Mouse (Mus musculus): Measurements from ENCODE around the gene Akt2.
"Not testable (repeated sequence)": the region's sequence is repeated elsewhere in the genome, so short reads cannot be mapped to it uniquely, and the experiment has no call there.

Gene Akt2

DNA sequence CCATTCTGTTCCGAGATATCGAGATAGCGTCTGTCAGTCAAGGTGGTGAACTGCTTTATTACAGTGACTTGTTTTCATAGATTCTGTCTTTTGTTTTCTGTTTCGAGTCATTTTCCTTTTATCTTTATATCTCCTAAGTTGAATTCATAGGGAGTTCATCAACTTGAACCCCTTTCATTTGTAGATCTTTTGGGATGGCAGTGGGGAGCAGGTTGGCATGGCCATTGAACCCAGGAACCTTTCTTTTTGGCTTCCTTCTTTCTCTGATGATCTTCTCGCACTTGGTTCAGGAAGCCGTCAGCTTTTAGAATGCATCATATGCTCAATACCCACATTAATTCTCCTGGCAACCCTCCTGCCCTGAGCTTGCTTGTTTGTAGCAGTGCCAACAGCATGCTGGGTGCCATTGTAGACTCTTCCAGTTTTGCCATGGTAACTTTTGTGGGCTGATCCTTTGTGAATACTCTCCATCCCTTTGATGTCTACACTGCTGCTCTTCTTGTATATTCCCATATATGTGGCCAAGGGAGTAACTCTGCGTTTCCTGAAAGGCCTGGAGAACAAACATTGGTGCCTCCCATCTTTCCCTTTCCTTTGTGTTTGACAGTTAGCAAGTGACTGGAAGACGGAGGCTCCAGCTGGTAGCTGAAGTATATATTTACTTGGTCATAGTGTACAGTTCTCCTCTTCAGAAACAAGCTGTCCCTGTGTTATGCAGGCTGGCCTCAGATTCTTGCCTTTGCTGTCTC is 22.6 kb downstream of the Akt2 start:
- no peak for DNase-seq (ENCODE audit: low read depth)

DNA sequence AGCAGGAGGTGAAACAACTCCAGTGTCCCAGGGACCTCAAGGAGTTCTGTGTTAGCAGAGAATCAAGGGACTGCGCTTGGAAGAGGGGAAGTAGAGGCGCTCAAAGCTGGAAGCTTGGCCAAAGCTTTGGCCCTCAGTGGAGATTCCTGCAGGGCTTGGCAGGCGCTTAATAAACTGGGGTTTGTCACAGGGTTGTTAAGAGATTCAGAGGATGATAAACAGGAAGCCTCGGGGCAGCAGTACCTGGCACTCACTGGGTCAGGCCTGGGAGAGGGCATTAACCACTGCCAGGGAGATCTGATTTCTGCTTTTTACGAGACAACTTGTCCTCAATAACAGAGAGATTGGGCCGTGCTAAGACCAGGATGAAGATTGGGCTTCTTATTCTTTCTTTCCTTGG is 29.7 kb downstream of the Akt2 start:
- no peak for DNase-seq (ENCODE audit: low read depth)

DNA sequence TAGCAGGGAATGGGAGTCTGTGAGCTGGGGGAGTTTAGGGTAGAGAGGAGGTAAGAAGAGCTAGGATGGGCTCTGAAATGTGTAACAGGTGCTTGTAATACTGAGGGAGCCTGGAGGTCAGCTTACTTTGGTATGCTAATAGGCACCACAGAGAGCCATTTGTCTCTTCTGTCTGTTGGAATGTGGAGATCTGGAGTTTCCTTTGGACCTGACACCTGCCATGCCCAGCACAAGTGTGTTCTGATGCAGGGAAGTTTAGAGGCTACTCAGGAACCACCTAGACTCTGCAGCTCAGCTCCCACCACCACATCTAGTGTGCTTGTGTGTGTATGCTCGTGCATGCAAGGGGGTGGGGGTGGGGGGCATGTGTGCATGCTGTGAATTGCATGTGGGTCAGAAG is 30.9 kb downstream of the Akt2 start:
- DNase-seq (ENCODE audit: low read depth): no peak

DNA sequence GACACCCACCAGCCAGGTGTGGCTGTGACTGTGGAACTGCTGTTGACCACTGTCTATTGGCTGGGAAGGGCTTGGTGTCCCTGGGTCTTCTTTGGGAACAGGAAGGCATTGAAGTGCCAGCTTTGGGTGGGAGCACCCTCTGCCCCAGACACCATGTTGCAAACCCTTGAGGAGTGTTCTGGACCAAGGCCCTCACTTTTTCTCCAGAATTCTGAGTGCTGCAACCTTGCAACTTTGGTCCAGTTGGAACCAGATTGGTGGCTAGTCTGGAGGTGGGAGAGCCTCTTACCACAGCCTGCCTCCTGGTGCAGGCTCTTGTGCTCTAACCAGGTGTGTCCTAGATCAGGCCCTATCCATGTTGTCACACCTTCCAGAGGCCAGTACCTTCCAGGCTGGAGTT is 33.6 kb downstream of the Akt2 start:
- no peak for DNase-seq (ENCODE audit: low read depth)

DNA sequence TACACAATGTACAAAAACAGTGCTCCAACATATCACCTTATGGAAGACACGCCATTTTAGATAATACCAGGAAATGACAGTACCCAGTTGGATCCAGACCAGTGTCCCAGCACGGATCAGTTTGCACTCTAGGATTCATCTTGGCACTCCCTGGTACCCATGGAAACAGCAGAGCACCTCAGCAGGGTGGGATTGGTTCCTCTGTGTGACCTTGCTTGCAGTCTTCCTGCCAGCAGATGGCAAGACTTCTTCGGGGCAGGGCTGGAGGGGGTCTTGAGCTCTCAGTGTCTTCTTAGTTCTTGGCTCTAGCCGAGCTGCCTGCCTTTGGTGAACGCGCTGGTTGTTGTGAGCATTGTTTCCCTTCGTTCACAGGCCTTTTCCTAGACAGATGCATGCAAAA is 36.4 kb downstream of the Akt2 start:
- no peak for DNase-seq (ENCODE audit: low read depth)

DNA sequence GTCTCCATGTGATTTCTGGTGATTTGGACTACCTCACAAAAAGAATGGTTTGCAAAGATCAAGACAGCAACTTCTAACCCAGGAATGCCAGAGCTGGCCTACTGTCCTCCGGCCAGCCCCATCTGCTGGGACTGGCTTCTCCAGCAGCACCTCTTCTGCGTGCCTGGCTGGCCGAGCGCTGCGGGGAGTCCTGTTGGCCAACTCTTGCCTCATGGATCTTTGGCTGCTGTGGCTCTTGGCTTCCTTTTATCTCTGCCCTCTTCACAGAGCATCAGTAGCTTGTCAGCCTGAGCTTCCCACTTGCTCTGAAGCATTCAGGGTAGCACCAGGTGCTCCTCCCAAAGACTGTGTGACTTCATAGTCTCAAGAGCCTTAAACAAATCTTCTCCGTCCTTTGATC is 36.8 kb downstream of the Akt2 start:
- DNase-seq (ENCODE audit: low read depth): no peak

DNA sequence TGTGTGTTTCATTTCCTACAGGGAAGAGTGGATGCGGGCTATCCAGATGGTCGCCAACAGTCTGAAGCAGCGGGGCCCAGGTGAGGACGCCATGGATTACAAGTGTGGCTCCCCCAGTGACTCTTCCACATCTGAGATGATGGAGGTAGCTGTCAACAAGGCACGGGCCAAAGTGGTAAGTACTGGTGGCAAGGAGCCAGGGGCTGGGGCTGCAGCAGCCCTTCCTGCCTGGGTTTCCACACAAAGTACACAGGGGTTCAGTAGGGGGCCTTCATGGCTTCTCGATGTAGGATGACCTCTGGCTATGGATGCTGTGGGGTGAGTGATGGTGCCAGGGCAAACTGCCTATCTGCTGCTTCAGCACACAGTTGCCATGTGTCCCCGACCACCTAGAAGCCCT is 37.5 kb downstream of the Akt2 start:
- not testable (repeated sequence) for DNase-seq (ENCODE audit: low read depth)

DNA sequence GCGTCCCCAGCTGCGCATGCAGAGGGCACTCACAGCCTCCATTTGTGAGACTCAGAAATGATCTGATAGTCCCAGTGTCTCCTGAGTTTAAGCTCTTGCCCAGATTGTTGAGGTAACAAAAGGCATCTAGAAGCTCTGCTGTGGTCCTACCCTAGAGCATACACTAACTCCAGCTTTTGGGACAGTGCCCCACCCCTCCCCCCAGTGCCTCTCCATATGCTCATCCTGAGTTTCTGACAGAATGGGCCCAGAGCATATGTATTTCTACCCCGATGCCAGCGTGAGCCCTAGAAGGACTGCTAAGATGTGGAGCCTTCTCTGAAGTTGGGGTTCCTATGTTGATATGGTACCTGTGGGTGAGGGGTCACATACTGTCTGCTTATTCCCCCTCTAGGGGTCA is 40.1 kb downstream of the Akt2 start:
- no peak for DNase-seq (ENCODE audit: low read depth)

DNA sequence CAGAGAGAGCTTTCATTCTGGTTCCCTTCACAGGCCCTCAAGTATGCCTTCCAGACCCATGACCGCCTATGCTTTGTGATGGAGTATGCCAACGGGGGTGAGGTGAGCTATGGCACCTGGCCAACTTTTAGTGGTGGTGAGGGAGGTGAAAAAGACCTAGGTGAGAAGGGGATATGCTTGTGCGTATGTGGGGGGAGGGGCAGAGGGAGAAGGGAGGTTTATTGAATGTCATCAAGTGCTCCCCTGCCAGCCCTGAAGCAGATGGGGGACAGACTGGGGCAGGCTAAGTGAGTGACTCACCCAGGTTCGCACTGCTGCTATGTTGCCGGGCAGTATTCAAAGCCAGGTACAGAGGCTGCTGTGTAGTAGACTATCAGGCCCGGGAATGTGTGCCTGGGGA is 41.8 kb downstream of the Akt2 start:
- no peak for DNase-seq (ENCODE audit: low read depth)

DNA sequence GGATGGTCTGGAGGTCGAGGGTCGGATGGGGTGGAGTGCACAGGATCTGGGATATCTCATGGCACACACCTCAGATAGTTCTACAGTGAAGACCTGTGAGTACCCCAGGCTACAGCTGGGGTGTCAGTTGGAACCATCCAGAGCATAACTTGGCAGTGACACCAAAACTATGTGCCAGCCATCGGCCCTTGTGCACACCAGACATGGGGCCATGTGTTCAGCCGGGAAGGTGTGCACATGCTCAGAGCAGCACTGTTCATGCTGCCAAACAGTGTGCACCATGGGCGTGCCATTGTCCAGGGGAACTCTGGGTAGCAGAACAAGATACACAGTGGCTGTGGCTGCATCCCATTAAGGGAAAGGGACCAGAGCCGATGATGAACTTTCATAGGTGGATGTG is 43.3 kb downstream of the Akt2 start:
- DNase-seq (ENCODE audit: low read depth): no peak

DNA sequence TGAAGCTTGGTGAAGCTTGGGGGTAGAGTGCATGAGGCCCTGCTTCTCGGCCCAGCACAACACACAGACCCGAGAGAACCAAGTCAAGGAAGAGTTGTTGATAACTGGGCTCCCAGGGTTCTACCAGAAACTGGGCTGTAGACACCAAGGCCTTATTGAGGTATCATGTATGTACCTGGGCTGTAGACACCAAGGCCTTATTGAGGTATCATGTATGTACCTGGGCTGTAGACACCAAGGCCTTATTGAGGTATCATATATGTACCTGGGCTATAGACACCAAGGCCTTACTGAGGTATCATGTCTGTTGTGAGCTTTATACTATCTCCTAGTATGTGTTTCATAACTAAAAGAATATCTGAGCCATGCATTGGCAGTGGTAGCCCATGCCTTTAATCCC is 43.7 kb downstream of the Akt2 start:
- DNase-seq (ENCODE audit: low read depth): not testable (repeated sequence)

DNA sequence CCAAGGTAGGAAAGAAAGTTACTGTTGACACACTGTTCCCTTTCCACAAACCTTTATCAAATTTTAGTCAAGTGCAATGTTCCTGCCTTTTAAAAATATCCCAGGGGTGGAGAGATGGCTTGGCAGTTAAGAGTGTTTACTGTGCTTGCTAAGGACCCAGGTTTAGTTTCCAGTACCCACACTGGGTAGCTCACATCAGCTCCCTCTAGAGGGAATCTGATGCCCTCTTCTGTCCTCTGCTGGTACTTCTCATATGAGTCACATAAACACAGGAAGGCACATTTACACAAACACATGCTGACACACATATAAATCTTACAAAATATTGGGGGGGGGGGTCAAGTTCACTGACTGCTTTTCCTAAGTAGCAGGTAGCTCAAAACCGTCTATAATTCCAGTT is 53.1 kb downstream of the Akt2 start:
- peak; percentile 21 for DNase-seq (ENCODE audit: low read depth)

DNA sequence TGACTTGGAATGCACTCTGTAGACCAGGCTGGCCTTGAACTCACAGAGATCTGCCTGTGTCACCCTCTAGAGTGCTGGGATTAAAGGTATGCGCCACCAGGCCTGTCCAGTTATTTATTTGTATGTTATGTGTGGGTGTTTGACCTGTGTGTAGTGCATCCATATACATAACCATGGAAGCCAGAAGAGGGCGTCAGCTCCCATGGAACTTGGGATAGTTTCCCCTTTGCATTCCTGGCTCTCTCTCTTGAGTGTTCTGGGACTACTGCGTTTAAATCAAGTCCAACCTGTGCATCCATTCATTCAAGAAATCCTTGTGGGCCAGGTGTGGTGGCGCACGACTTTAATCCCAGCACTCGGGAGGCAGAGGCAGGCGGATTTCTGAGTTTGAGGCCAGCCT is 55.2 kb downstream of the Akt2 start:
- DNase-seq (ENCODE audit: low read depth): no peak

DNA sequence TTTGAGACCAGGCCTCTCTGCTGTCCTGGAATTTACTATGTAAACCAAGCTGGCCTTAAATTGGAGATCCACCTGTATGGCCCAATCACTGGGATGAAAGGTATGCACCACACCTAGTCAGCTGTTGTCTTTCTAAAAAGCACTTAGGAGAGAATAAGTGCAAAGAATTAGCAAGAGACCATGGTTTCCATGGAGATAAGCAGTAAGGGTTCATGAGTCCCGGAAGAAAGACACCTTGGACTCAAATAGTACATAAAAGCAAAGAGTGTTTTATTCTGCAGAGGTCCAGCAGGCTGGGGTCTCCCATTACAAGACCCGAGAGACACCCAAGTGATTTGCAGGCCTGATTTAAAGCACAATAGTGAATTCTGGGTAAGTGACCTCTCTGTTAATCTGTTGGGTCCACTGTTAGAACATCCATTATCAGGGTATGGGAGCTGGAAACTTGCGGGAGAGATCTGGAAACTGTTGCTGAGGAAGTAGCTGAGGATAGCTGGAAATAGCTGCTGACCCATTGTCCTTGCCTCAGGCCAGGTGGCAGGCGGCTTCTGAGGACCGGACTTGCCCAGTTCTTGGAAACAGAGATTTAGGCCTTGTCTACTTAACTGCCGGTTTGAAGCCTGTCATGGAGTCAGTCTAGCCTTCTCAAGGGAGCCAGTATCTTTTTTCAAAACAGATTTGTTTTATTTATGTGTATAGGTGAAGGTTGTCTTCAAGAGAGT is 56.1 kb downstream of the Akt2 start:
- DNase-seq (ENCODE audit: low read depth): no peak

DNA sequence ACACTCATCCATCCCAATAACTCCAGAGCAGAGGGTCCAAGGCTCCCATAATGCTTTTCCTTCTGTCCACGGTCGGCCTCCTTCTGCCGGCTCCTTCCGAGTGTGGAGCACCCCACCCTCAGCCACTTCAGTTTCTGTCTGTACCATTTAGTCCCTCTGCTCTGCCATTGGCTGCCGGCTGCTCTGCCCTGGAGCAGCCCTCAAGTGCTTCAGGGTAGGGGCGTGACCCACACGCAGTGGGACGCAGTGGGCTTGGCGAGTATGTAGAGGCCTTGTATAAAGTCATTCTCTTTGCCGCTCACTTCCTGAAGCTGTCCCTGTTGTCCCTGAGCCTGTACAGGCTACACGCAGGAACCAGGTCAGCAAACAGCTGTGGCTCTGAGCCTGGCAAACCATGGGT is 58.4 kb downstream of the Akt2 start:
- DNase-seq (ENCODE audit: low read depth): no peak

DNA sequence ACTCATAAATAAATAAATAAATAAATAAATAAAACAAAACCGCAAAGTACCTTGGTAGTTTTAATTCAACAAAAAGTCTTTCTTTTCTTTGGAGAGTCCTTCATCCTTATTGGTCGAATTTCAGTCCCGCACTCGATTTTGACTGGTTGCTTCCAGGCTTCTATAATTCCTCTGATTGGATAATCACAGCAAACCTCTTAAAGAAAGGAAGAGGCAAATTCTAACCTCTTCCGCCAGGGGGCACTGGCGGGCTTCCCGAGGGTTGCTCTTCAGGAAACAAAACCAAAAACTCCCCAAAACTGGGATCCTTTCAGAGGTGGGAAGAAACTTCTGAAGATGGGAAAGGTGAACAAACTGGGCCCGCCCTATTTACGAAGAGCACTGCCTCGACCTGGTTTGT is 59.6 kb downstream of the Akt2 start:
- peak; percentile 85 for DNase-seq (ENCODE audit: low read depth)

DNA sequence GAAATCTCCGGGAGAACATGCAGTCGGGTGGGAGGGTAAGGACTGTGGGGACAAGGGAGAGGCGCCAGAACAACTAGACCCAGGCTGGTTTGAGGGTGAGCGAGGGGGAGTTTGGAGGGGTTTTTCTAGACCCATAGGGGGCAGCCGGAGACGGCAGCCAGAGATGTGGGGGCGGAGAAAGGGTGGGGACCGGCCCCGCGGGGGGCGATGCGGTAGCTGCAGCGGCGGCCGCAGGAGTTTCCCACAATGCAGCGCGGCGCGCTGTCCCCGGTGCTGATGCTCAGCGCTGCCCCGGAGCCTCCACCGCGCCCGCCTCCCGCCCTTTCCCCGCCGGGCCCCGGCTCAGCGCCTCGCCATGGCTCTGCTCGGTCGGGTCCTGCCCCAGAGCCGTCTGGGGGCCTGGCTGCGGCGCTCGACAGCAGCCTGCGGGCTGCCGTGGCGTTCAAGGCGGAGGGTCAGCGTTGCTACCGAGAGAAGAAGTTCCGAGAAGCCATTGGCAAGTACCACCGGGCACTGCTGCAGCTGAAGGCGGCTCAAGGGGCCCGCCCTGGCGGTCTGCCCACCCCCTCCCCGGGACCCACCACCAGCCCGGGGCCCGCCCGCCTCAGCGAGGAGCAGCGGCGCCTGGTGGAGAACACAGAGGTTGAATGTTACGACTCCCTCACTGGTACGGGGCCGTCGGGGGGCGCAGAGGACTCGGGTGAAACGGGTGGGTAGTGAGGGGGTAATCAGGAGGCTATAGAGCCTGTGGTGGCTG is 62.5 kb downstream of the Akt2 start, which contains the start of gene Ttc9b:
Gene Ttc9b, plus strand, starts transcription at position 235 of the 757 bp plus-strand sequence.
- peak; percentile 45 for DNase-seq (ENCODE audit: low read depth)

DNA sequence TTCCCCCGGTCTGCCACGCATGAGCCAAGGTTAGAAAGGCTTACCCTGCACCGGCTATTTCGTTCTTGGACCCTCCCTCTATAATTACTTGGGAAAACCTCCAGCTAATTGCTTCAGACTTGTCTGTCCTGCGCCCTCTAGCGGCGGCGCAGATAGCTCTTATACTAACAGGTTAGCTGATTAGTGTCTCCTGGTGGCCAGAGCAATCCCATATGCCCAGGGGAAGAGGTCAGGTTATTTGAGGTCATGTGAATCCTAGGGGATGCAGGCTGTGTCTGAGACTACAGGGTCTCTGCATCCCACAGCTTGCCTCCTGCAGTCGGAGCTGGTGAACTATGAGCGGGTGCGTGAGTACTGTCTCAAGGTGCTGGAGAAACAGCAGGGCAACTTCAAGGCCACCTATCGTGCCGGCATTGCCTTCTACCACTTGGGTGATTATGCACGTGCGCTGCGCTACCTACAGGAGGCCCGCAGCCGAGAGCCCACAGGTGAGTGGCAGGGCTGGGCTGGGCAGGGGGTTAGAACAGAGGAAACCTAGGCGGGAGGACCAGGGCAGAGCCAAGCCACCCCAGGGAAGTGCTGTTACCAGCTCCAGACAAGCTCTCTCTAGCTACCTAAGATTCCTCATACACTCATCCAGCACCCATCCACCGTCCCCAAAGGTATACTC is 63.4 kb downstream of the Akt2 start:
- DNase-seq (ENCODE audit: low read depth): peak; percentile 67

DNA sequence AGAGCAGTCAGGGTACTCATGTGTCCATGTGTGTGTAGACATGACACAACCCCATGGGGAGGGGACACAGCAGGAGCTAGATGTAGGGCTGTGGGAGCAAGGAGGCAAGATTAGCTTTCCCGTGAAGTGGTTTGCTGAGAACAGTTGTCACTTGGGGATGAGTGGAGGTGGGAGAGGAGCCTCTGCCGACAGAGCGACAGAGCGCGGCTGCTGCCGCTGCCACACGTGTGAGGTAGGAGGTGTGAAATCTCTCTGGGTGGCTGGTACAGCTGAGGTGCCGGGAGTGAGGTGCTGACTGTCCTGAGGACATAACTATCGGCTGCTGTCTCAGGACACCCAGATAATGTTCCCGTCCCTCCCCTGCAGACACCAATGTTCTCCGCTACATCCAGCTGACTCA is 64.2 kb downstream of the Akt2 start:
- no peak for DNase-seq (ENCODE audit: low read depth)

DNA sequence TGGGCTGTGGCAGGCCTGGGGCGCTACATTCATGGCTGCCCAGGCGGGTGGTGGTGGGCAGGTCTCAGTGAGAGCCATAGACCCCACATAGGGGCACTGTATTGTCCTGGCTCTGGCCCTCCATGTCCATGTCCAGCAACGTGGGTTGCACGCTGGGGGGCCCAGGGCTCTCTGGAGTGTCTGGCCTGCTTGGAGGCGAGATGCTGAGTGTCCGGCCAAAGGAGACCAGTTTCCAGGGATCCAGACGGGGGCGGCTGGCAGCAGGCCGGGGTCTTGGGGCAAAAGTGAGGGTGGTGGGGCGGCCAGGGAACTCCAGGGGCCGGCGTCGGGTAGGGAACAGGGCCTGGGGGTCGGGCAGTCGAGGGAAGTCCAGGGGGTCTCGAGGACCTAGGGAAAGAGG is 65.2 kb downstream of the Akt2 start:
- no peak for DNase-seq (ENCODE audit: low read depth)

DNA sequence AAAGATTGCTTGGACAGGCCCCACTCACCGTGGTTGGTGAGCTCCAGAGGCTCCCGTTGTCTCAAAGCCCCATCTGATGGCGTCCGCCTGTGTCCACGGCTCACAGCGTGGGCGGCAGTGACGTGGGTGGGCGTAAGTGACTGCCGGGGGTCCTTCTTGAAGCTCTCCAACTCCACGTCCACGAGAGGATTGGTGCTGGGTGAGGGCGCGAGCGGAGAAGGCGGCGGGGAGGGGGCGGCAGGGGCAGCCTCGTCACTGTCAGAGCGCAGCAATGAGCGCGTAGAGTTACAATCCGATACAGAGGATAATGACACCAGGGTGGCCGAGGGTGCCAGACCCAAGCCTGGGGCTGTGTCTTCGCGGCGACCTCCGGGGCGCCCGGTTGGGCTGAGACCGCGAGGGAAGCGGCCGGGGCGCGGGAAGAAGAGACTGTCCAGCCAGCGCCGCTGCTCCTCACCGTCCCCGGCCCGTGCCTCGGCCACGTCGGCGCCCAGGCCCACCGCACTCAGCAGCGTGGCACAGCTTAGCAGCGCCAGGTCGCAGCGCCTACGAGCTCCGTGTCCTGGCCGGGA is 66.6 kb downstream of the Akt2 start:
- DNase-seq (ENCODE audit: low read depth): no peak

Data from naive thymus-derived CD4-positive, alpha-beta T cell, adult 2 months (primary cell).